Mouse (Mus musculus) MEL (cell line): ENCODE data around the gene Tmem248. TPM values are rescaled to one million over a fixed set of nuclear protein-coding genes. Genes with fewer than 3 reads are reported as not detected.

ENCODE experiments used
- DNase-seq: peaks from one replicate; pipeline ENCODE4 v3.0.0; 2011; ENCODE audit warnings: low read depth, low spot score
- H3K27ac ChIP-seq: 2 replicates; pipeline ENCODE4 v1.5.1; 2012; ENCODE audit warnings: low read depth, mild to moderate bottlenecking, control low read depth, low read length, moderate library complexity; ENCODE audit not compliant: control insufficient read depth
- H3K27me3 ChIP-seq, 2 experiments: fragments of 150-350 bp in 1 of 2; sonication (generic) in 1 of 2; 2 replicates each; pipeline ENCODE4 v1.6.1; 2012; ENCODE audit warnings: low read length in 2 of 2, mild to moderate bottlenecking in 2 of 2, improper control_type of control experiment in 1 of 2, moderate library complexity in 1 of 2; ENCODE audit not compliant: insufficient read depth in 2 of 2, control insufficient read depth in 1 of 2
- H3K36me3 ChIP-seq, 2 experiments: 2 replicates each; pipeline ENCODE4 v1.6.1; 2012 to 2014; ENCODE audit warnings: low read length in 2 of 2, improper control_type of control experiment in 1 of 2, inconsistent platforms in 1 of 2, mild to moderate bottlenecking in 1 of 2; ENCODE audit not compliant: insufficient read depth in 2 of 2, control insufficient read depth in 1 of 2
- H3K4me1 ChIP-seq, 2 experiments: fragments of 150-350 bp in 1 of 2; sonication (generic) in 1 of 2; 2 replicates each; pipeline ENCODE4 v1.6.1; 2012; ENCODE audit warnings: low read length in 2 of 2, improper control_type of control experiment in 1 of 2, mild to moderate bottlenecking in 1 of 2; ENCODE audit not compliant: insufficient read depth in 2 of 2, control insufficient read depth in 1 of 2
- H3K4me3 ChIP-seq, 2 experiments: fragments of 150-350 bp in 1 of 2; sonication (generic) in 1 of 2; 2 replicates each; pipeline ENCODE4 v1.5.1; 2012; ENCODE audit warnings: low read depth in 2 of 2, low read length in 2 of 2, mild to moderate bottlenecking in 2 of 2, moderate library complexity in 2 of 2, control low read depth in 1 of 2, improper control_type of control experiment in 1 of 2; ENCODE audit not compliant: control insufficient read depth in 1 of 2, insufficient read depth in 1 of 2
- H3K79me2 ChIP-seq: 2 replicates; pipeline ENCODE4 v1.6.1; 2012; ENCODE audit warnings: mild to moderate bottlenecking, low read length, moderate library complexity; ENCODE audit not compliant: control insufficient read depth, poor library complexity, insufficient read depth
- H3K9ac ChIP-seq: 2 replicates; pipeline ENCODE4 v1.6.1; 2012; ENCODE audit warnings: low read depth, mild to moderate bottlenecking, control low read depth, low read length, moderate library complexity; ENCODE audit not compliant: control insufficient read depth, poor library complexity, severe bottlenecking
- H3K9me3 ChIP-seq: fragments of 150-350 bp; sonication (generic); replicated peaks from 2 replicates; pipeline ENCODE4 v1.6.1; 2012; ENCODE audit warnings: mild to moderate bottlenecking, low read length, improper control_type of control experiment, moderate library complexity; ENCODE audit not compliant: insufficient read depth
- CHD2 ChIP-seq: IDR thresholded peaks from 2 replicates; pipeline ENCODE4 v1.6.1; 2011; ENCODE audit warnings: low read length, improper control_type of control experiment
- CTCF ChIP-seq, 3 experiments: IDR thresholded peaks in 2 of 3; conservative IDR thresholded peaks in 1 of 3; 2 replicates each; pipeline ENCODE4 v1.5.1; 2011 to 2012; ENCODE audit warnings: low read length in 3 of 3, low read depth in 2 of 3, mild to moderate bottlenecking in 2 of 3, improper control_type of control experiment in 1 of 3, inconsistent platforms in 1 of 3, mixed read lengths in 1 of 3, moderate library complexity in 1 of 3; ENCODE audit not compliant: control insufficient read depth in 1 of 3, insufficient read depth in 1 of 3, poor library complexity in 1 of 3, severe bottlenecking in 1 of 3
- E2F4 ChIP-seq: IDR thresholded peaks from 2 replicates; pipeline ENCODE4 v1.6.1; 2011; ENCODE audit warnings: low read depth, low read length, improper control_type of control experiment, borderline replicate concordance
- GATA1 ChIP-seq: IDR thresholded peaks from 2 replicates; pipeline ENCODE4 v1.6.1; 2011; ENCODE audit warnings: low read depth, low read length, improper control_type of control experiment
- KAT2A ChIP-seq: conservative IDR thresholded peaks from 2 replicates; pipeline ENCODE4 v1.6.1; 2012; ENCODE audit warnings: low read depth, low read length, improper control_type of control experiment, inconsistent platforms
- MAFK ChIP-seq: IDR thresholded peaks from 2 replicates; pipeline ENCODE4 v1.6.1; 2011; ENCODE audit warnings: low read depth, mild to moderate bottlenecking, low read length, improper control_type of control experiment, borderline replicate concordance
- MAZ ChIP-seq: IDR thresholded peaks from 2 replicates; pipeline ENCODE4 v1.6.1; 2012; ENCODE audit warnings: low read depth, mild to moderate bottlenecking, inconsistent platforms, low read length, improper control_type of control experiment
- MEF2A ChIP-seq: IDR thresholded peaks from 2 replicates; pipeline ENCODE4 v1.6.1; 2014; ENCODE audit warnings: low read depth, mild to moderate bottlenecking, inconsistent platforms, low read length, improper control_type of control experiment; ENCODE audit not compliant: poor library complexity, insufficient replicate concordance, severe bottlenecking; ENCODE audit errors: extremely low read depth
- MXI1 ChIP-seq: IDR thresholded peaks from 2 replicates; pipeline ENCODE4 v1.6.1; 2011; ENCODE audit warnings: mild to moderate bottlenecking, low read depth, low read length, improper control_type of control experiment
- MYC ChIP-seq: IDR thresholded peaks from 2 replicates; pipeline ENCODE4 v1.6.1; 2011; ENCODE audit warnings: low read depth, mild to moderate bottlenecking, low read length, improper control_type of control experiment, moderate library complexity
- NELFE ChIP-seq: IDR thresholded peaks from 2 replicates; pipeline ENCODE4 v1.6.1; 2011; ENCODE audit warnings: low read depth, low read length, improper control_type of control experiment
- POLR2AphosphoS2 ChIP-seq: IDR thresholded peaks from 2 replicates; pipeline ENCODE4 v1.6.1; 2011; ENCODE audit warnings: low read length, improper control_type of control experiment
- POLR2AphosphoS5 ChIP-seq: IDR thresholded peaks from 2 replicates; pipeline ENCODE4 v1.6.1; 2012; ENCODE audit warnings: low read depth, borderline replicate concordance, mild to moderate bottlenecking, inconsistent platforms, low read length, moderate library complexity, mixed read lengths
- RAD21 ChIP-seq: IDR thresholded peaks from 2 replicates; pipeline ENCODE4 v1.6.1; 2011; ENCODE audit warnings: mild to moderate bottlenecking, low read depth, low read length, improper control_type of control experiment
- SIN3A ChIP-seq: IDR thresholded peaks from 2 replicates; pipeline ENCODE4 v1.6.1; 2012; ENCODE audit warnings: low read length, improper control_type of control experiment, inconsistent platforms
- TAL1 ChIP-seq: IDR thresholded peaks from 2 replicates; pipeline ENCODE4 v1.6.1; 2012; ENCODE audit warnings: mild to moderate bottlenecking, inconsistent platforms, low read length, moderate library complexity, mixed read lengths
- UBTF ChIP-seq: IDR thresholded peaks from 2 replicates; pipeline ENCODE4 v1.6.1; 2012; ENCODE audit warnings: low read depth, mild to moderate bottlenecking, inconsistent platforms, low read length, improper control_type of control experiment, moderate library complexity, borderline replicate concordance; ENCODE audit not compliant: insufficient read depth
- USF2 ChIP-seq, 2 experiments: IDR thresholded peaks; 2 replicates each; pipeline ENCODE4 v1.6.1; 2011 to 2012; ENCODE audit warnings: improper control_type of control experiment in 2 of 2, low read length in 2 of 2, borderline replicate concordance in 1 of 2, inconsistent platforms in 1 of 2, low read depth in 1 of 2, mild to moderate bottlenecking in 1 of 2; ENCODE audit not compliant: insufficient read depth in 1 of 2
- ZKSCAN1 ChIP-seq: IDR thresholded peaks from 2 replicates; pipeline ENCODE4 v1.6.1; 2012; ENCODE audit warnings: low read depth, mild to moderate bottlenecking, inconsistent platforms, low read length, improper control_type of control experiment, moderate library complexity
- ZMIZ1 ChIP-seq: IDR thresholded peaks from 2 replicates; pipeline ENCODE4 v1.6.1; 2012; ENCODE audit warnings: low read depth, mild to moderate bottlenecking, inconsistent platforms, low read length, improper control_type of control experiment, moderate library complexity
- ZNF384 ChIP-seq: IDR thresholded peaks from 2 replicates; pipeline ENCODE4 v1.6.1; 2012; ENCODE audit warnings: low read depth, mild to moderate bottlenecking, inconsistent platforms, low read length, improper control_type of control experiment
- polyA plus RNA-seq, 2 experiments: library from polyadenylated mRNA; stranded (reverse) in 1 of 2; unstranded in 1 of 2; fragments of >175 nt in 1 of 2; fragments of >200 nt in 1 of 2; gene quantifications; 2 replicates each; pipeline versions ENCODE4 v1.2.1 to v1.2.4; 2012; ENCODE audit warnings: low replicate concordance in 2 of 2, low read depth in 1 of 2; ENCODE audit not compliant: insufficient read length in 2 of 2, insufficient read depth in 1 of 2, missing spikeins in 1 of 2
- total RNA-seq: library from RNA; depleted of rRNA; stranded (reverse); fragments of 300-350 nt; gene quantifications from 2 replicates; pipeline ENCODE4 v1.2.3, GENCODE M21; 2012

Tmem248 gene
- total and polyA plus RNA-seq, 3 experiments: 55.5 to 58.2 TPM; not detected in 1

- peak; percentile 88 for TF ChIP-seq NELFE
- no peak for TF ChIP-seq MAFK
- no peak for TF ChIP-seq MEF2A
- TF ChIP-seq KAT2A: peak; percentile 90; the same call in 1 of the 2 replicates
- peak; percentile 62 to 77 (median 66) for TF ChIP-seq CTCF (IDR thresholded peaks at IDR 0.05 in 2 of 3, conservative IDR thresholded peaks at IDR 0.05 in 1 of 3; ENCODE audit: control insufficient read depth in 1 of 3, insufficient read depth in 1 of 3, low read depth in 2 of 3, low read length in 3 of 3, poor library complexity in 1 of 3, severe bottlenecking in 1 of 3)
- peak; percentile 58 for TF ChIP-seq CHD2
- TF ChIP-seq ZKSCAN1: no peak
- peak; percentile 67; the same call in 1 of the 2 replicates for TF ChIP-seq POLR2AphosphoS2
- peak; percentile 34; the same call in 1 of the 2 replicates for TF ChIP-seq ZNF384
- no peak for TF ChIP-seq UBTF
- 0 out of 2 replicates have a peak, but pooled peaks have one; percentile 48 for TF ChIP-seq ZMIZ1
- no peak for TF ChIP-seq TAL1
- peak; percentile 94 for TF ChIP-seq MYC
- peak; percentile 89 for TF ChIP-seq MXI1
- TF ChIP-seq RAD21: no peak; the same call in 1 of the 2 replicates
- no peak for TF ChIP-seq POLR2AphosphoS5
- TF ChIP-seq USF2 (IDR thresholded peaks at IDR 0.05; ENCODE audit: borderline replicate concordance in 1 of 2, insufficient read depth in 1 of 2, low read depth in 1 of 2, low read length in 2 of 2): no peak
- TF ChIP-seq E2F4: peak; percentile 33; the same call in 1 of the 2 replicates
These were observed 5.5 kb downstream of the Tmem248 start (continued) for GRCm38 (mm10) chr5:130222146-130223004.

DNA sequence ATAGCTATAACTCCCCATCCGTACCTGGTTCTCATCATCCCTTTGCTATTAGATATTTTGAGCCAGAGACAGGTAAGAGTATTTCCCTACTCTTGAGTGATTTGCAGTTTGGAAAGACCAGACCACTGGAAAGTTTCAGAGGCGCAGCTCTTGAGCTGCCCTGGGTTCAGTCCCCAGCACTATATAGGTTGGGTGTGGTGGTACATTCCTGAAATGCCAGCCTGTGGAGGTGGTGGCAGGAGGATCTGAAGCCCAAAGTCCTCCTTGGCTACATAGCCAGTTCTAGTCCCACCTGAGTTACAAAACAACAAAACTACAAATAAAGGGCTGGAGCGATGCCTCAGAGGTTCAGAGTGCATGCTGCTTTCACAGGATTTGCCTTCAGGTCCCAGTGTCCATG, 9.9 kb downstream of the Tmem248 start:
- H3K27me3 ChIP-seq: no peaks in the 10 kb centered on the region
- DNase-seq: no peak
- H3K36me3 ChIP-seq: peaks cover 18 to 31% of the 10 kb centered on the region in 2 experiments
- peaks cover 0 to 13% of the 10 kb centered on the region in 2 experiments; a peak in 3 of 4 replicates for H3K4me1 ChIP-seq
- no peak overlapping the region for H3K9ac ChIP-seq
- H3K27ac ChIP-seq: no peak overlapping the region
- no peak overlapping the region for H3K4me3 ChIP-seq
- H3K9me3 ChIP-seq: no peaks in the 10 kb centered on the region
- H3K79me2 ChIP-seq: peaks cover 53% of the 10 kb centered on the region
- TF ChIP-seq MAZ (no peak), ZMIZ1 (no peak), UBTF (no peak), SIN3A (no peak), NELFE (no peak), GATA1 (no peak), RAD21 (no peak)
